Mouse (Mus musculus) kidney, adult 9 months (tissue): Measurements from ENCODE around the gene Tmub1.

ENCODE experiments used
- DNase-seq: peaks from one replicate; pipeline ENCODE4 v3.0.0; 2022

The Tmub1 gene

DNA sequence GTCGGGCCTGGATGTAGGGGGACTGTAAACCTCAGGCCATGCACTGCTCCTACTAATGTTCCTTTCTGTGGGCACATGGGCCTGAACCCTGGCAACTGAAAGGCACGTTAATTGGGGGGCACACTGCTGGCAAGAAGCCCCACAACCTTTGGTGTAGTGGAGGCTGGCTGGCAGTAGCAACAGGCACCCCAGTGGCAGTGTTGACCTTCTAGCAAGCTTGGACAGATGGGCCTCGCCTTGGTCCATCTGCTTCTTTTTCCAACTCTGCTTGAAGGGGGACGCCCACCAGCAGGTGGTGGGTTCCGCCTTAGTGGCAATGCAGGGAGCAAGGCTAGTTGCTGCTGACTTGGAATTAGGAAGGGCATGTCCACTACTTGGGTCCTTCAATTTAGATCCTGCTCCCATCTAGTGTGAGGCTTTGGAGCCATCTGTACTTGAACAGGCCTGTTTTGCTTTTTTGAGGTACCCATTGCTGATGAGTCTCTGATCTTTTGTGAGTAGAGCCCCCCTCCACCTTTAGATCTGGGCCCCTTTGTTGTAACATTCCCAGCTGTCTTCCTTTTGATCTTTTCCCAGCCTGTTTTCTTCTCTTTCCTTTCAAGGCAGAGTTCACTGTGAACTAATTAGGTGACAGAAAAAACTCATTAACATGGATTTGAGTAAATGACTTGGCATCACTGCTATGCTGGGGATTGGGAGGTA is 5.8 kb upstream of the Tmub1 start:
- DNase-seq: no peak

DNA sequence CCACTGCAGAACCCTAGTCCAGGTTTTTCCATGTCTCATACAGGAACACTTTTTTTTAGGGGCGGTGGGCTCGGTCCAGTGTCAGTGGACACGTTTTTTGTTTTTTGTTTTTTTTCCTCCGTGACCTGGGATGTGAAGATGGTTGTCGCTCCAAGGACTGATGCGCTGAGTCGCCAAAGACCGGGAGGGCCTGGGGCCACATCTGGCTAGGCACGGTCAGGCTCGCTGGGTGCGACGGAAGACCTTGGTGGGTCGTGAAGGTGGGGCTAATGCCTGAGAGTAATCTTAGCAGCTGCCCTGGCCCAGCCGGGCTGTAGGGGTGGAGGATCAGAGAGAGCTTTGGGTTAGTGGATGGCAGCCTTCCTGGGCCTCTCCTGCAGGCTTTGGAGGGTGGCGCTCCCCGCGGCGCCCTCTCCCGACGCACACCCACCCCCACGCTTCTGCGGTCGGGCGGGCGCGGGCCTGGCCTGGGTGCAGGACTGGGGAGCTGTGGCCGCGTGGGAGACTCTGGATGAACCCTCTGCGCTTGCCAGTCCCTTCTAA is 5.1 kb upstream of the Tmub1 start:
- no peak for DNase-seq

DNA sequence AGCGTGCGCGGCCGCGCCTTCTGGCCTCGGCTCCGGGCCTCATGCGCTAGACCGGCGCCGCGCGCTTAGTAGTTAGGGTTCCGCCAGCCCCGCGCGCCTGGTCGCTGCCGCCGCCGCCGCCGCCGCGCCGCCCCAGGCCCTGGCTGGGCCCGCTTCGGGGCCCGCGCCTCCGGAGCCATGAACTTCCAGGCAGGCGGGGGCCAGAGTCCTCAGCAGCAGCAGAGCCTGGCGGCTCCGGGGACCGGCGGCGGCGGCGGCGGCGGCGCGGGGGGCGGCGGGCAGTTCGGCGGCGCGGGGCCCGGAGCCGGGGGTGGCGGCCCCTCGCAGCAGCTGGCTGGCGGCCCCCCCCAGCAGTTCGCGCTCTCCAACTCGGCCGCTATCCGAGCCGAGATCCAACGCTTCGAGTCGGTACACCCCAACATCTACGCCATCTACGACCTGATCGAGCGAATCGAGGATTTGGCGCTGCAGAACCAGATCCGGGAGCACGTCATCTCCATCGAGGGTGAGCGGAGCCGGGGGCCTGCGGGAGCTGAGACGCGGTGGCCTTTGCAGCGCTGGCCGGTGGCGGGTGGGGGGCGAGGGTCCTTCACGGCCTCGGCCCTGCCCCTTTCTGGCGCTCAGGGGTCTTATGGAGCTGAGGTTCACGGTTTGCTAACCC is 4.5 kb upstream of the Tmub1 start, which contains the start of gene Agap3:
TSS of gene Agap3 (plus strand) at position 148 of the 661 bp plus-strand sequence.
- no peak for DNase-seq

DNA sequence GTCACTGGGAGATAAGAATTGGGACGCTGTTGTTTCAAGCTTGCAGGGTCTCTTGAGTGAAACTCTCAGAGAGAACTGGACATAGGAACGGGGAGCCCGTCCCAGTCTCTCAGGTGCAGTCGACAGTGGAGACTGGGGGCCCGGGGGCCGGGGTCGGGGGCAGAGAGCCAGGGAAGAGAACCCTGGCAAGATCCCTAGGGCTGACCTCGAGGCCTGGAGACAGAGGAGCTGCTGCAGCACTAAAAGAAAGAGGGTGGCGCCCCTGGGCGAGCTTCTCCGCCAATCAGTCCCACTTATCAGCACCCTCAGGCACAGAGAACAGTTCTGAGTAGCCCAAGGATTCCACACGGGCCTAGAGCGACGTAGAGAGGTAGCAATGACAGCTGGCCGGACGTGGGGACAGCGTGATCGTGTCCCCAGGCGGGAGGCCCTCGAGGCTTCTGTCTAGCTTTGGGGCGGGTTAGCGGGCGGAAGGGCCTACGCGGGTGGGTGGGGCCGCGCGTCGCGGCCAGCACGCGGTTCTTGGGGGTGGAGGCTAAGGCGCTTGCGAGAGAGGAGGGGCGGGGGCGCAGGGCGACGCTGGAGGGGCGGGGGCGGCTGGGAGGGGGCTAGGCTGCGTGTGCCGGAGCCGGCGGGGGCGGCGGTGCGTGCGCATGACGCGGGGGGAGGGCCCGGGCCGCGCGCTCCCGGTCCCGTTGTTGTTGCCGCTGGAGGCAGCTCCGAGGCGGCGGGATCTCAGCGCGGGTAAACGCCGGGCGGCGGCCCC is 3.8 kb upstream of the Tmub1 start:
- DNase-seq: peak; percentile 80

DNA sequence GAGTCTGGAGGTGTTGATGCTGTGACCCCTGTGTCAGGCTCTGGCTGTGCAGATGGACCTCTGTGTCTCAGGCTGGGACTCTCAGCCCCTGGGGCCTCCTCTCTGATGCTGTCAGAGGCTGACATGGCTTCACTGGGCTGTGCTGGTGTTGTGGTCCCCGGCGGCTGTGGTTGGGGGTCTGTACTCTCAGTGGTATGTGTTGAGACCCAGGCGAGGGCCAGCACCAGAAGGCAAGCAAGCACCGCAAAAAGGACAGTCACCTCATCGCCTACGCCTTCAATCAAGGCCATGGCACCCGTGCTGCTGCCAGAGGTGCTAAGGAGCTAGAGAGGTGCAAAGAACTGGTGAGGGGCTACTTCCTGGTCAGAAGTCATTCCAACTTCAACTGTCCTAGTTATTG is 1.0 kb downstream of the Tmub1 start:
- no peak for DNase-seq

DNA sequence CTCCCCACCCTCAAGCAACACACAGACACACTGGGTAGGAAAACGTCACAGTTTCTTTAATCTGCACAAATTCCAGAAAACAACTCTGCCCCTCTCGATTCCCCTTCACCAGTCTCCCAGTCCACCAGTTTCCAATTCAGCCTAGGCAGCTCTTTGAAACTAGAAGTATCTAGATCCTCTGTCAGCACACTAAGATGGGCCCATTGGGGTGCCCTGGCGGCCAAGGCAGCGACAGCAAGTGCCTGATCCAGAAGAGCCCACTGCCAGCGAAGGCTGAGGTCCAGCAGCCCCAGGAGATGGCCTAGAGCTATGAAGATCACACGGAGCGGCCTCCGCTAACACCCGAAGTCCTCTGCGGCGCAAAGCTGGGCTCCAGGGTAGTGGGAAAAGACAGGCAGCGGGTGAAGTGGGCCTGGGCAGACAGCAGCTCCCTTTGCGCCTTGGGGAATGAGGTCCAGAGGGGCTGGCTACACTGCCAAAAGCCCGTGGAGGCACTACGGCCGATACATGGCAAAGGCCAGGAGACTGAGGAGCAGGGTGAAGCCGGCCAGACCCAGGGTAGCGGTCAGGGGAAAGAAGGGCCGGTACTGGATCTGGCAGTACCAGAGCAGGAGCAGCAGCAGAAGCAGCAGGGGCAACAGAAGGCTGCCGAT is 2.1 kb downstream of the Tmub1 start:
- DNase-seq: no peak

DNA sequence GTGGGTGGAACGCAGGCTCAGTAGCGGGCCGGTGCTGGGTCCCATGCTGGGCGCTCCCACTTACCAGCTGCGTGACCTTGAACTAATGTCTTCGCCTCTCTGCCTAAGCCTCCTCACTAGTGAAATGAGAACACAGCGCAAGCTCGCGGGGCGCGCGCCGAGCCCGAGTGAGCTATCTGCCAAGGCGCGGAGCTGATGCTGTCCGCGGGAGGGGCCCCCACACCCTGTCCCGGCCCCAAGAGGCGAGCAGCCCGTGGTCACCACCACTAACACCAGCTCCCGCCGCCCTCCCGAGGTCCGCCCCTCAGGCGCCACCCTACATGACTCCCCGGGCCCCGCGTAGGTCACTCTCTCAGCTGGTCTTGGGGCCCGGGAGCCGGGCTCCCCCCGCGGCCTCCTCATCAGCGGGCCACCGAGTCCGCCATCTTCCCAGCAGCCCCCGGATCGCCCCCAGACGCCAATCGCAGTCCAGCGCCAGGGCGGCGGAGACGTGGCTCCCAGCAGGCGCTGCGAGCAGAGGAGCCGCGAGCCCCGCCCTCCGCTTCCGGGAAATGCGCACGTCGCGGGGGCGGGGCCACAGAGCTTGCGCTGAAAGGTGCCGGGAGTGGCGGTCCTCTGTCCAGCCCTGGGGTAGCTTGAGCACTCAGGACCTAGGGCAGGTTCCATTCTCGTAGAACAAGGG is 2.8 kb downstream of the Tmub1 start, which contains the start of gene Fastk:
TSS of gene Fastk (minus strand) at position 542 of the 682 bp plus-strand sequence.
- peak; percentile 94 for DNase-seq

DNA sequence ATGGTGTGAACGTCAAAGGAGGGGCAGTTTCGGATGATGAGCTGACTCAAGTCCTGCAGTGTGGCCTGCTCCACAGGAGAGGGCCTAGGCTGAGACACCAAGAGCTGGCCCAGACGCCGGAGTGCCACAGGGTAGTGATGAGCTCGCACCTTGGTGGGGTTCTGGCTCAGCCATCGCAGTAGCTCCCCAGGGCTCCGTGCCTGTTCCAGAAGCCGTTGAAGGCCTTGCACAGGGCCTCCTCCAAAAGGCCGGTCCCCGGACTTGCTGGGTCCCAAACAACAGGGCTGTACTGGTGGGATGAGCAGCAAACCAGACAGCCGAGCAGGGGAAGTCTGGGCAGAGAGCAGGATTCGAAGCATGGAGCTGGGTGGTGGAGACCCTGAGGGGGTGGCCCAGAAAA is 3.7 kb downstream of the Tmub1 start:
- no peak for DNase-seq

DNA sequence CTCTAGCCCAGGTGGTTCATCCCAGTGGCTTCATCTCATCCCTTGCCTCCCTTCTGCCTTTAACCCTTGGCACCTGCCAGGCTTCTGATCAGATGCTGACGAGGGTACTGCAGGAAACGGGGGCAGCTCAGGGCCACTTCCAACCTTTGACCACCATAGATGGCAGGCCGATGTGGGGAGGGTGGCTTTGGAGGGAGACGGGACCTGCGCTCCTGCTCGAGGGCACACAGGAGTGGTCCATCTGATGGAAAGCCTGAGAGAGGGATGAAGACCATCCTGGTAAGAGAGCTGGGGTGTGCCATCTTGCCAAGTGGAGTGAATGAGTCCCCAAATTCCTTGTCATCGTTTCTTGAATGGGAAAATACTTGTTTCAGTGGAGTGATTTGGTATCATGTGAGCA is 4.5 kb downstream of the Tmub1 start:
- no peak for DNase-seq

DNA sequence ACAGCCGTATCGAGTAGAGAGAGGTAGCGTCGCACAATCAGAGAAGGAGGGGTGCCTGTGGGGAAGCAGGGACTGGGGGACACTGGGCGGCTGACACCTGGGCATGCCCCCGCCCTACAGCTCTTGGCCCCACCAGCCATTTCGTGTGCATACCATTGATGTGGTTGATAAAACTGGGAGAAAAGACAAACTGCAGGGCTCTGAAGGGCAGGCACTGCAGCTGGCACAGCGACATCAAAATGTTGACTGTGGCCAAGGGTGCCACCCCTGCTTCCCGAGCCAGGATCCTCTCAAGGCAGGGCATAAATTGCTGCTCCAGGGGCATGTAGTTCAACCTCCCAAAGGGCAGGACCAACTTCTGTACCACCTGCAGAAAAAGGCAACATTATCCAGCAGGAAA is 5.6 kb downstream of the Tmub1 start:
- DNase-seq: no peak

DNA sequence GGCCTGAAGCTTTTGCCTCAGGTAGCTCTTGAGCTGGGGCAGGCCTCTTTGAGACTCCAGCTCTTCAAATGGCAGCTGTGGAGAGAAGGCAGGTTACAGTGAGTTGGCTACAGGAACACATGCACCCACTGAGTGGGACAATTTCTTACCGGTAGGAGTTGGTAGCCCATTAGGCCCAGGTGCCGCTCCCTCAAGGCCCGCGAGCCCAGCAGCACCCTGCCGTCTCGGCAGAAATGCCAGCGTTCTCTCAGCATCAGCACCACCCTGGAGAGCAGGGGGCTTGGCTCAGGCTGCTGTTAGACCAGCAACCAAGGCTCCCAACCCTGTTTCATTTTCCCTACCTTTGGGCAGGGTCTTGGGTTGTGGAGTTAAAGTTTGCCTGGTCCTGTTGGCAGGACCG is 6.5 kb downstream of the Tmub1 start:
- DNase-seq: no peak

DNA sequence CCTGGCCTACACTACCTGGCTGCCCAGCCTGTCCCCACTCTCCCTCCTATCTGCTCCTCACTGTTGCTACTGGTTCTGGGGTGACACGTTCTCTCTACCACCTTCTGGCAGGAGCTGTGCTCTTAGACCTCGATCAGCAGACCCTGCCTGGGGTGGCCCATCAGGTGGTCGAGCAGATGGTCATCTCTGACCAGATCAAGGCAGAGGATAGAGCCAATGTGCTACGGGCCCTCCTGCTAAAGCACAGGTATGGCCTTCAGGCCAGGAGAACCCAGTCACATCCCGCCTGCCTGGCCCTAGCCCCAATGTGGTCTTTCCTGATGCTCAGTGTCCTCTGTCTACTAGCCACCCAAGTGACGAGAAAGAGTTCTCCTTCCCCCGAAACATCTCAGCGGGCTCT is 13.7 kb downstream of the Tmub1 start:
- no peak for DNase-seq

DNA sequence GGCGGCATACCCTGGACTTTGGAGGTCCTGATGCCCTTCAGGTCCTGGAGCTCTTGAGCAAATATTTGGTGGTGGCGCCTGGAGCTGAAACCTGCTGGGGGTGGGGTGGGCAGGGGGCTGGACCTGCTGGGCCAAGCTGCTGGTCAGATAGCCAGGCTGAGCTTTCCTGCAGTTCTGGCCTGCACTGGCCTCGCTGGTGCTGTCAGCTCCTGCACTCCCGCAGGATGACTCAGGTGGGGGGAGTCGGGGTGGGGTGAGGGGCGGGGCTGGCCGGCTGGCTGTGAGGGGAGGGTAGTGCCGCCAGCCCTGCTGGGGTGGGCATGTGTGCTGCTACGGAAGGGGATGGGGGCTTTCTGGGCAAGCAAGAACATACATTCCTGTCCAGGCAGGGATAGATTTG is 19.1 kb downstream of the Tmub1 start:
- no peak for DNase-seq

DNA sequence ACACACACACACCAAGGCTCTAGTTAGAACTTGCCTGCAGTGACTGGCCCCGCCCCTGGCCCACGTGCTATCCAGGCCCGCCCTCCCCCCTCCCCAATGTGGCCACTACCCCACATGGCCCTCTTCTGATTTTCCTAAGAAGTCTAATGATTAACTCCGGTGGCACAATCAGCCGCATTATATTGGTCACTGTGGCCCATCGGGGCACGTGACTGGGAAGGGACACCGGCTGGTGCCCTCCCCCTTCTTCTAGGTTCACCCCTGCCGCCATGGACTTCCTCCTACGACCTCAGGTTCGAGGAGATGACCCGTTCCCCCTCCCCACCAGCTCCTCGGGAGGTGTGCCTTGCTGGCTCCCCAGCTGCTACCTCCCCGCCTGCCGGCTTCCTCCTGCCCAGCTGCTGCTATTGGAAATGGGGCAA is 19.7 kb downstream of the Tmub1 start:
- peak; percentile 93 for DNase-seq

DNA sequence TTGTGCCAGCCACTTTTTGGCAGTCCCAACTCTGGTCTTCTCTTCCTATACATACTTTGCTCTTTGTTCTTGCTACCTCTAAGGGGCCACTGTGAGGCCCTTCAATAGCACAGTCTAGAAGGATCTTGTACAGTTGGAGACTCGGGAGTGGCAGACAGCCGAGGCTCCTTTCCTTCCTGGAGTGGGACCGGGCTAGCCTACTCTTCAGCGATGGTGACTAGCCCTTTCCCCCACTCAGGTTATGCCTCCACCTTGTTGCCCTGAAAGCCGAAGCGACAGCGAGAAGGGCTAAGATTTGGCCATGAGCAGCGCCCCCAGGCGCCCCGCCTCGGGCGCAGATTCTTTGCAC is 20.4 kb downstream of the Tmub1 start:
- DNase-seq: no peak

DNA sequence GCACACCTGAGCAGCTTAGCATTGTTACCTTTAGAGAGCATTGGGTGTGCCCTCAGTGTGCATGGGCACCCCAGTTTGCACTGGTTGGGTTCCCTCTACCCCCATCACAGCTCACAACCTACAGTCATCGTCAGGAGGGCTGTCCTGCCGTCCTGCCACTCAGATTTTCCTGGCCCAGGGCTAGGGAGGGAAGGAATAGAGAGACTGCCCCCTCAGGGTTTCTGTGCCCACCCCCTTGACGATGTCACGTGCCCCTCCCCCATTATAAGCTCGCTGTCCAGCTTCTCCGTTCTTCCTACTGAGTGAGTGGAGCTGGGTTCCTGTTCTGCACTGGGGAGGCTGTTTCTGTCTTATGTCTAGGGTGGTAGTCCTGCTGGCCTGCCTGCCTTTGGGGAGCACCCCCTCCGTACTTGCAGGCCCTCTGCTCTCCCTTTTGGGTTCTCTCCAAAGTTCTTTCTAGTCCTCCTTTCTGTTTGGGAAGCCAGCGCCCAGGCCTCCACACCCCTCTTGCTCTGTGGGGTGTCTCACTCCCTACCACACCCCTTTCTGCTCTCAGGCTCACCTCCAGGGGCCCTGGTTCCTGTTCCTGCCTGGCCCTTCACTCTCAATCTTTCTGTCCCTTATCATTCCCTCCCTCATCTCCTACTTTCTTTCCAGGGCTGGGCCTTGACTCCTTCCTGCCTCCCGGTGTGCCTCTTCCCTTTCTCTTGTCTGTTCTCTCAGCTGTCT is 20.9 kb downstream of the Tmub1 start:
- no peak for DNase-seq

DNA sequence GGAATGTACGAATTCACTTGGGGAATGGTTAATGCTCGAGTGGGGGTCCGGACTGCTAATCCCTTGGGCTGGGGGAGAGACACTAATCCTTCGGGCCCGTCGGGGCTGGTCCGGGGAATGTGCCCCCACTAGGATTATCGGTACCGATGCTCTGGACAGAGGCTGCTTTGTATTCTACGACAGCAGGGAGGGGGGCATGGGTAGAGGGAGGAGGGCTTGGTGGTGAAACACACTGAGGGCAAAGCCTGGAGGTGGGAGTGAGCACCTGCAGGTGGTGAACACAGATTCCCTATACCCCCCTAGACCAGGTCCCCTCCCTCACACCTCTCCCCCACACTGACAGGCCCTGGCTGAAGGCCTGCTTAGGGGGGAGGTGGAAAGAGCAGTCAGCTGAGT is 21.6 kb downstream of the Tmub1 start:
- DNase-seq: no peak

DNA sequence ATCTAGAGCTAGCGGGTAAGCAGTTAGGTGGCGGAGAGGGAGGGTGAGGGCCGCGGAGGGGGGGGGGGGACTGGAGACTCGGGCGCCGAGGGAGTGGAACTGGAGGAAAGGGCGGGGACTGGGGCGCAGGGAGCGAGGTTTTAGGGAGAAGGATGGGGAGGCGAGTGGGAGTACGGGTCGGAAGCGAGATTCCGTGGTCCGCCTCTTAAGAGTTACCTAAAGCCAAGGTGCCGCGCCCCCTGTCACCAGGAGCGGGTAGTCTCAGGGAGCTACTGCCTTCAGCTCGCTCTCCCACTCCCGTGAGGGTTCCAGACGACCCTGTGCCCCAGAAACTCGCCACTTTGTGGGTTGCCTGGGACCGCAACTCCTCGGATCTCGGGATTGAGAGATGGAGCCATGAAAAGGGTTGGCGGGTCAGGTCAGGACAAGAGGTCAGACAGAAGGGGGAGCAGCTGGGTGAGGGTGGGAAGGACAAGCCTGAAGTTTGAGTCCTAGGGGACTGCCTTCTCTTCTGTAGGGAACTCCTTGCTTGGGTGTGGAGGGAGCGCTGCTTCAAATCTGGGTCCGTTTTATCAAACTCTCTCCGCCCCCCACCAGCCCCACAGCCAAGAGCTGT is 22.1 kb downstream of the Tmub1 start:
- peak; percentile 54 for DNase-seq

DNA sequence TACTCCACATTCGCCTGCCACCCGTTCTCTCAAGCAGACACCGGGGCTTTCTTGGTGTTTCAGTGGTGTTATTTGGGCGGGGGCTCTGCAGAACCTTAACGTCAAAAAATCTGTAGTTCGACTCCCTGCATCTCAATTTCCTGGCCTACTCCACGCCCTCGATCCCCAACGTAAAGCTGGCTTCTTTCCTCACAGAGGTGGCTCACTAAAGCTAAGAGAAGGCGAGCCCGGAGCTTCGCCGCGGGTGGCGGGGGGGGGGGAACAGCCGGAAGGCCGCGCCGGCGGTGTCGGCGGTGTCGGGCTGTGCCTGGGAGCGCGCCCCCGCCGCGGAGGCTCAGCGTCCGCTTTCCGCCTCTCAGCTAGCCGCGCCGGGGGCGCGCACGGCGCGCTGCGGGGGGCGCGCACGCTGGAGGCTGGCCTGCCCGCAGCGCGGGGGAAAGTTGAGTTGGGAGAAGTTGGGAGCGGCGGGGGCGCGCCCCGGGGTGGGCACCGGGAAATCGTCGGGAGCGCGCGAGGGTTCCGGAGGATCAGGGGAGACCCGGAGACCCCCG is 22.7 kb downstream of the Tmub1 start:
- DNase-seq: peak; percentile 80

DNA sequence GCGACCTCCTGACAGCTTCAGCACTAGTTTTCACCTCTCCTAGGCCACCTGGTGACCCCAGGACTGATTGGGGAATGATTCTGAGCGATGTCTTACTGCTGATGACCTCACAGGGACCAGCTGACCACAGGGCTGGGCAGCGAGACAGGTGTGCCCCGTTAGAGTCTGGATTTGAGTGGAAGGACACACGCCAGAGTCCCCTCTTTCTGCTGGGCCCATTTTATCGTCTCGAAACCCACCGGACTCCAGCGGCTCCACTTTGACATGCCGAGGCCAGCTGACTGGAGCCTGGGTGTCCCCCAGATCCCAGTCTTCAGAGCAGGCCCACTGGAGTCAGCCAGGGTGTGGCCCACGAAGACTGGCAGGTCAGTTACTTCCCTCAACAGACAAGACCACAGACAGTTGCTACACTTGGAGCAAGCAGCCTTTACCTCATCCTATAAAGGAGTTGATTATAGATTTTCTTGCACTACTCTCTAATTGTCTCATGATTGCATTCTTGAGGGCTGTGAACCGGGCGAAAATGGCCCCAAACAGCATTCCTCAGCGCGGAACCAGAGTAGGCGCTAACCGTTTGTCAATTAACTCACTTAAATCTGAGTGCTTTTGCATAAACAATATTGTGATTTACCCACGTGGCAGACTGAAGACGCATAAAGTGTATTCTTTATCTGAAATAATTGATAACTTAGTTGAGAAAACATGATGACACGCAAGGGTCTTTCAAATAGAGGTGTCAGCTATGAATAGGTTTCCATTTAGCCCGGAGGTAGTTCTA is 23.5 kb downstream of the Tmub1 start:
- no peak for DNase-seq
